Comparison of ENCODE assay signal across 9 mouse cellular contexts in the genomic region with DNA sequence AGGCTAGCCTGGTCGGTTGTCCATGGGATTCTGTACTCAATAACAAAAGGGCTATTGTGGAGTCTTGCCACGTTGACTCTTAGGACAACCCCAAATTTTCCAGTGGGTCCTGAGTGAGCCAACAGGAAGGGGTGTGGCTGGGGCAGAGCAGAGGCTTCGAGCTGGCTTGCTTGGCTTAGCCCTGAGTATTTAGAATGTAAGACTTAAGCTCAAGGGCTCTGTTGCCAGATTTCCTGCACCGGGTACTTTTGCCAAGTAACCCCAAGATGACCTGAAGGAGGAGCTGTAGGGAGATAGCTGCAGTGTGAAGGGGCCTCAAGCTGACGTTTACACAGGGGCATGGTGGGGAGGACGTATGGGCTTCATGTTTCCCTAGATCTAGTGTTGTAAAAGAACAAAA. TPM values are rescaled to one million over a fixed set of nuclear protein-coding genes. Genes with fewer than 3 reads are reported as not detected.
DNase-seq lines count a peak whose midpoint lies in the region; ATAC-seq and TF ChIP-seq lines count a peak whose summit lies in the region.
"Had no signal": no experiment of that assay in that cellular context is flagged by ENCODE, and none has a peak within 500 bp of the region (broad histone marks: within the 10 kb centered on the region; RNA-seq: fewer than 3 reads in every experiment).

No protein-coding gene starts in this region.

- TF ChIP-seq CTCF in lung, postnatal 0 days (IDR thresholded peaks at IDR 0.05) = peak; percentile 39

- WGBS in embryonic facial prominence, embryonic 14.5 days = 27% methylated on average over 6 of the region's 6 CpGs
- WGBS in intestine, embryonic 16.5 days = 33% methylated on average over 6 of the region's 6 CpGs
- WGBS in lung, postnatal 0 days = 8% methylated on average over 6 of the region's 6 CpGs

- H3K4me1 ChIP-seq in embryonic facial prominence, embryonic 14.5 days (ENCODE audit: control insufficient read depth, insufficient read depth, low read length) = peaks cover 23% of the 10 kb centered on the region
- peaks cover 27% of the 10 kb centered on the region for H3K4me1 ChIP-seq in intestine, embryonic 16.5 days (ENCODE audit: control insufficient read depth, insufficient read depth, low read length)
- H3K4me1 ChIP-seq in lung, postnatal 0 days (ENCODE audit: insufficient read depth, low read depth, low read length) = peaks cover 28% of the 10 kb centered on the region

- no peaks in the 10 kb centered on the region for H3K36me3 ChIP-seq in embryonic facial prominence, embryonic 14.5 days (ENCODE audit: control insufficient read depth, insufficient read depth, low read length)
- no peaks in the 10 kb centered on the region for H3K36me3 ChIP-seq in intestine, embryonic 16.5 days (ENCODE audit: control insufficient read depth, insufficient read depth, low read length)
- no peaks in the 10 kb centered on the region for H3K36me3 ChIP-seq in lung, postnatal 0 days (ENCODE audit: insufficient read depth, low read length)

- no peak overlapping the region for H3K9ac ChIP-seq in embryonic facial prominence, embryonic 14.5 days (ENCODE audit: low read depth, low read length)
- no peak overlapping the region for H3K9ac ChIP-seq in intestine, embryonic 16.5 days (ENCODE audit: low read depth, low read length)
- H3K9ac ChIP-seq in lung, postnatal 0 days (replicated peaks; ENCODE audit: low read depth) = no peak overlapping the region
- H3K9ac ChIP-seq: forebrain, embryonic 13.5 days had no signal

- H3K4me2 ChIP-seq in embryonic facial prominence, embryonic 14.5 days (ENCODE audit: low read depth, low read length) = peak overlapping the region; percentile 49; the same call in 1 of the 2 replicates
- H3K4me2 ChIP-seq in intestine, embryonic 16.5 days (ENCODE audit: low read depth, low read length) = no peak overlapping the region
- H3K4me2 ChIP-seq in lung, postnatal 0 days (replicated peaks; ENCODE audit: low read depth, low read length) = no peak overlapping the region

- peak overlapping the region; percentile 35; the same call in 1 of the 2 replicates for H3K27ac ChIP-seq in embryonic facial prominence, embryonic 14.5 days (replicated peaks; ENCODE audit: low read depth, low read length)
- H3K27ac ChIP-seq in intestine, embryonic 16.5 days (ENCODE audit: low read length) = peak overlapping the region; percentile 35; the same call in 1 of the 2 replicates
- H3K27ac ChIP-seq in lung, postnatal 0 days (ENCODE audit: low read length) = peak overlapping the region; percentile 48
- H3K27ac ChIP-seq: forebrain, embryonic 13.5 days had no signal

- H3K27me3 ChIP-seq in embryonic facial prominence, embryonic 14.5 days (replicated peaks; ENCODE audit: control insufficient read depth, insufficient read depth, low read length) = no peaks in the 10 kb centered on the region
- no peaks in the 10 kb centered on the region for H3K27me3 ChIP-seq in intestine, embryonic 16.5 days (replicated peaks; ENCODE audit: control insufficient read depth, insufficient read depth, low read length)
- no peaks in the 10 kb centered on the region for H3K27me3 ChIP-seq in lung, postnatal 0 days (replicated peaks; ENCODE audit: insufficient read depth, low read length)
- H3K27me3 ChIP-seq: forebrain, embryonic 13.5 days had no signal

- DNase-seq in adrenal gland, adult (ENCODE audit: inconsistent age in 2 of 2, low spot score in 1 of 2) = peak; percentile 10 to 35
- DNase-seq in adrenal gland, postnatal 4 days (ENCODE audit: low spot score in 2 of 2) = no peak
- peak; percentile 51 for DNase-seq in embryonic facial prominence, embryonic 14.5 days (ENCODE audit: low spot score)
- DNase-seq in lung, postnatal 0 days (ENCODE audit: low spot score) = peak; percentile 64
- DNase-seq in embryo, embryonic 11 days = no peak
- no peak for DNase-seq in embryo, embryonic 9.5 days (ENCODE audit: extremely low spot score)
- DNase-seq in cerebellum, postnatal 4 days (ENCODE audit: low spot score in 2 of 2) = no peak

- no peak for TF ChIP-seq EP300 in lung, postnatal 0 days (IDR thresholded peaks at IDR 0.05)

- H3K9me3 ChIP-seq in embryonic facial prominence, embryonic 14.5 days (ENCODE audit: control insufficient read depth, low read length) = no peaks in the 10 kb centered on the region
- no peaks in the 10 kb centered on the region for H3K9me3 ChIP-seq in intestine, embryonic 16.5 days (ENCODE audit: control insufficient read depth, low read length)
- H3K9me3 ChIP-seq in lung, postnatal 0 days (ENCODE audit: low read length) = no peaks in the 10 kb centered on the region
- H3K9me3 ChIP-seq: forebrain, embryonic 13.5 days had no signal

- no peak overlapping the region for H3K4me3 ChIP-seq in embryonic facial prominence, embryonic 14.5 days (ENCODE audit: low read depth, low read length)
- H3K4me3 ChIP-seq in intestine, embryonic 16.5 days (ENCODE audit: low read length) = no peak overlapping the region
- H3K4me3 ChIP-seq in lung, postnatal 0 days (ENCODE audit: low read depth, low read length) = no peak overlapping the region
- H3K4me3 ChIP-seq: forebrain, embryonic 13.5 days had no signal

- 0 out of 2 replicates have a peak, but pooled peaks have one; percentile 10 for ATAC-seq in embryonic facial prominence, embryonic 14.5 days (ENCODE audit: low read depth)
- no peak for ATAC-seq in intestine, embryonic 16.5 days
- peak; percentile 69 for ATAC-seq in lung, postnatal 0 days
- ATAC-seq: forebrain, embryonic 13.5 days had no signal

RNA-seq across cellular contexts. Expression of a gene that starts 23.4 kb away (rescaled TPM):
- 10 to 100 TPM; 34.8 to 48.5 TPM for total RNA-seq in adrenal gland, postnatal 4 days (2021)
- polyA plus RNA-seq in embryonic facial prominence, embryonic 14.5 days (2014; fragmentation: Nextera tagmentation; extraction: Ambion mirVana) = 27.6 and 29.0 TPM in 2 replicates
- polyA plus RNA-seq in intestine, embryonic 16.5 days (2015; fragmentation: Nextera tagmentation; extraction: Ambion mirVana) = 50.4 and 57.2 TPM in 2 replicates
- 25.1 and 33.1 TPM in 2 replicates for polyA plus RNA-seq in lung, postnatal 0 days (2015; fragmentation: Nextera tagmentation; extraction: Ambion mirVana)

Comparison
In these comparisons a context has a peak if more than half of its experiments do, and no peak if none do; other contexts are left out.
1. DNase-seq: peak in adrenal gland, adult (2 of 2), embryonic facial prominence, embryonic 14.5 days (single experiment) and lung, postnatal 0 days (single experiment); none in adrenal gland, postnatal 4 days (0 of 2), embryo, embryonic 11 days (single experiment), embryo, embryonic 9.5 days (single experiment) and cerebellum, postnatal 4 days (0 of 2).
2. Peak in every context shown above with its lines, with median percentiles within 50 percentile points of each other: H3K27ac ChIP-seq.